Mouse (Mus musculus): Measurements from ENCODE around the gene Wasf2.

The Wasf2 gene

DNA sequence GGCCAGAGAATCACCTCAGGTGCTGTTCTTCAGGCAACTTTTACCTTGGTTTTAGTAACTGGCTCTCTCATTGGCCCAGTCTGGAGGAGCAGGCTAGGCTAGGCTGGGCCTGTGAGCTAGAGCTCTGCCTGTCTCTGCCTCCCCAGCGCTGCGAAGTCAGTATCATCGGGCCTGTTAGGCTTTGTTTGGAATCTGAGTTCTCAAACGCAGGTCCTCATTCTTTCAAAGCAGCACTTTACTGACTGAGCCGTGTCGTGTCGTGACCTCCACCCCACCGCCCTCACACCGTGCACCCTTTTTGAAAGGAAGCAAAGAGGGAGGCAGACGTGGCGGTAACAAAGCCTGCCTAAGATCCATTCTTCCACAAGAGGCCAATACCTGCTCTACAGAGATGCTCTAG, 914 bp upstream of the Wasf2 start:
- peak; percentile 63 to 66 for DNase-seq

DNA sequence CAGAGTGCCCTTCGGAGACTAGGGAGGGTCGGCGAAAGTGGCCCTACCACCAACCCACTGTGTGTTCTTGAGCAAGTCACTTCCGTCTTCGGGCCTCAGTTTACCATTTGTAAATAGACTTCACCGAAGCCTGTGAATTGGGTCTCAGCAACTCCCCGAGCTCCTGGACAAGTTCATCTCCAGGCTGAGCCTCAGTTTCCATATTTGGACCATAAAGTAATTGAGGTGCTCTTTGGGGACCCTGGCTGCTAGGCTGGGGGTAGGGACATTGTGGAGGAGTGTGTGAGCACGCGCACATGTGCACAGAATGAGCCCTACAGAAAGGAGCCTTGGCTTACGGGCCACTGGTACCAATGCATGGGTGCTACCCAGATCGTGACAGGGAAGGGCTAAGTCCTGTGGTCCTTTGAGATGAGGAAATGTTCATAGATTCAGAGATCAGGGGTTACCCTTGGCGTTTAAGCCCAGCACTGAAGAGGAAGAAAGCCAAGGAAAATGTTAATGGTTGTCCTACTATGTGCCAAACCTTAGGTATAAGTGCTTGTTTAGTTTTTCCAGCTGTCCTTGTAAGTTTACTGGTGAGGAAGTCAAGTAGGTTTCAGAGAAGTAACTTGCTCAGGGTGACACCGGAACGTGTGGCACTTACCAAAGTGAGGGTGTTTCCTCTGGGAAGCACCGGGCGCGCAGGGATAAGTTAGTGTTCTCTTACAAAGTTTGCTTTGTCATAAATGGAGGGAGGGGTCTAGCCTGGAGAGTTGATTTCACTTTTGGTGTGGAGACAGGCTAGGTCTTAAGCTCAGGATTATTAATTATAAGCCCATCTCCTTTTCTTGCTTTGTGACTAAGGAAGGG, 811 bp downstream of the Wasf2 start:
- peak; percentile 30 to 60 for DNase-seq

DNA sequence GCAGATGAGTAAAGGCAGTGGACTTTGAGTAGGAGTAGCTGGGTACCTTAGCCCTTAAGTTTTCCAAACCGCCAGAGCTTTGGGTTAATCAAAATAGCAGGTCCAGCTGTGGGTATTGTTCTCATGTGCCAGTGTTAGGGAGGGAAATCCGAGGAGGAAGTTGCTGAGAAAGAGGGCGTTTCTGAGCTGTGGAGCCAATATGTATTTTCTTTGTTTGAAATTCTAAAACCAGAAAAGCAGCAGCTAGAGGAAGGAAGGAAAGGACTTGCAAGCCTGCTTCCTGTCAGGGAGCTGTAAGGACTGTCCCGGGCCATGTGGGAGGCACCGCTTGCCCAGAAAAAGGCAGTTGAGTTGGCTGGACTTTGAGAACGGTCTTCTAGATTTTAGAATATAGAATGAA, 1.7 kb downstream of the Wasf2 start:
- peak; percentile 47 to 50 for DNase-seq

DNA sequence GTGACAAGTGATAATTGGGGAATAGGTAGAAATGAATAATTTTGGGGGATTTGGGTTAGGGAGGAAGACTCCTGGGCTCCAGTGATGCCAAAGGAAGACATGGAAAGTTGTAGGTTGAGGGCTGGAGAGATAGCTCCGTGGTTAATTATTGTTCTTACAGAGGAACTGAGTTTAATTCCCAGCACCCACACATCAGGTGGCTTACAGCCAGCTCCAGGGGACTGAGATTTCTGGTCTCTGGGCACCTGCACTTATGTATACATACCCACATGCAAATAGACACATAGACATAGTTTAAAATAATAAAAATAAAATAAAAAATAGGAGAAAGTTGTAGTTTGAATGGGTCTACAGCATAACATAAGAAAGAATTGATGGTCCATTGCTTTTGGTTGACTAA, 6.6 kb downstream of the Wasf2 start:
- DNase-seq, result no peak

DNA sequence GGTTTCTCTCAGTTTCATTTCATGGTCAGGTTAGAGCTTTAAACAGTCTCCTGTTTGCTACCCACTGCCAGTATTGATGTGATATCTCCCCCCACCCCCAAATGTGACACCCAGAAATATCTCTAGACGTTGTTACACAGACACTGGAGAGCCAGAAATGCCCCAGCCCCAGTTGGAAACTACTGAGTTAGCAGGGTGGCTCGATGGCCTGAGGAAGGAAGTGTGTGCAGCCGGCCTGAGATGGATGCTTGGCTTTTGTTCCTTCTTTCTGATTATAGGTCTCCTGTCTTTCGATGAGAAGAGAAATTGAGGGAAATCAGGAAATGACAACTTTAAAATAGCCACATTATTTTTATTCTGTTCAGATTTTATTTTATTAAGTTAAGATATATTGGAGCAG, 8.7 kb downstream of the Wasf2 start:
- no peak for DNase-seq

DNA sequence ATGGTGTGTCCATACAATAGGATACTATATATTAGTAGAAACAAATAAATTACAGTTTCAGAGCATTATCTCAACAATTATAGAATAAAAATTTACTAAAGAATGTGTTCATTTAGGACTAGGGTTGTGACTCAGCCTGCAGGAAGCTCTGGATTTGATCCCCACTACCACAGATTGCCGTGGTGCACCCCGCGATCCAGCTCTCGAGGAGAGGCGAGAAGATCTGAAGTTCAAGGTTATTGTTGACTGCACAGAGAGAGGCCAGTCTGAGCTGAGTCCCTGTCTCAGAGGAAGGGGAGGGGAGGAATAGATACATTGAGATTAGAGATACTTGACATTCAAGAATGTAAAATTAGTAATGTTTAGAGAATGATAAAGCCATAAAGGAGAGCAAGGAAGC, 24.7 kb downstream of the Wasf2 start:
- DNase-seq, result no peak

DNA sequence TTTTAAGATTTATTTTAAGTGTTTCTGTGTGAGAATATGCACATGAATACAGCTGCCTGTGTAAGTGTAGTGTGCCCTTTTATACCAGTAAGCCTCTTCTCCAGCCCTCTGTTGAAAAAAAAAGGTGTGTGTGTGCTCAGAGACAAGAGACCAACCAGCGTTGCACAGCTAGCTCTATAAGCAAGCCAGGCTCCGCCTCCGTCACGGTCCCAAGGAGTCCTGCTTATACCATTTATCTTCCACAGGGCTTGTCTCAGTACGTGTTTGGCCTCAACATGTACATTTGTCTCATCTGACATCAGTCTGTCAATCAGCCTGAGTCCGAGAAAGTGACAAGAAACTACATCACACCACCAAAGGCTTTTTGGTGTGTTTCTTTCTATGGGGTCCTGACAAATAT, 25.4 kb downstream of the Wasf2 start:
- no peak for DNase-seq

DNA sequence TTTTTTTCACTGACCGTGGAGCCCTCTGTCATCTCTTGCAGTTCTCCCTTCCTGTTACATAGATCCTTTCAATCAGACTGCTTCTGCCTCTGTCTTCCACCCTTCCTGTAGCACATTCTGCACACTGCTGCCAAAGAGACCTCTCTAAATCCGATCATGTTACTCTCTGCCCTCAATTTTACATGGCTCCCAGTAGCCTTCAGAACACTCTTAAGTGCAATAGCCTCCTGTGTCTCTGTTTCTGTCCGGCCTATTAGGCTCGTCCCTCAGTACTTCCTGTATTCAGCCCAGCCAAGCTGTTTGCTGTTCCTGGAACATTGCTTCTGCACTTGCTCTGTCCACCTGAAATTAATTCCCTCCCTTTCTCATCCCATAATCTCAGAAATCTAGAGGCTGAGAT, 26.1 kb downstream of the Wasf2 start:
- no peak for DNase-seq

DNA sequence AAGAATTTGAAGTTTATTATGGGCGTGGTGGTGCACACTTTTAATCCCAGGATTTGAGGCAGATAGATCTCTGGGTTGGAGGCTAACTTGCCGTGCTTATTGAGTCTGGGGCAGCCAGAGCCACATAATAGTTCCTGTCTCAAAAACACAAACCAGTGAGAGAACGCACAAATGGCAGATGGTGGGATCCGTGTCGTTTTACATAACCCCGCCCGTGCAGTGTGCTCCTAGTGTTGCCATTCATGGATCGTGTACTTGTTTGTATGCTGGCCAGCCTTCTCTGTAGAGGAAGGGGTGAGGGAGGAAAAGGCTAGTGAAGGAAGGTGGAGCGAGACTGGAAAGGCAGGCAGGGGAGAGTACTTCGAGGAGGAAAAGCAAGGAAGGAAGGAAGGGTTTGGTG, 26.5 kb downstream of the Wasf2 start:
- DNase-seq, result no peak

DNA sequence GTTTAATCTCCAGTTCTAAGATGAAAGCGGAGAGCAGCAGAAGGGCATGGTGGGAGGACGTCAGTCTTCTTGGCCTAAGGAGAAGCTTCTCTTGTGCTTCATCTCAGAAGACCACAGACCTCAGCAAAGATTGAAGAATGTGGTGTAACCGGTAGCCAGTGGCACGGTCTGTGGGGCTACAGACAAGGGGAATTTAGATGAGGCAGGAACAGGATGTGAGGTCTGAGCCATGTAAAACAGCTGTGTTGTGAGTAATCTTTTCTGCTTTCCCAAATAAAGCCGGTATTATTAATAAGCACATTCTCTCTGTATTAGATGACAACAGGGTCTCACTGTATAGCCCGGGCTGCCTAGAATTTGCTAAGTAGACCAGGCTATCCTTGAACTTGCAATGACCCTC, 28.8 kb downstream of the Wasf2 start:
- no peak for DNase-seq

DNA sequence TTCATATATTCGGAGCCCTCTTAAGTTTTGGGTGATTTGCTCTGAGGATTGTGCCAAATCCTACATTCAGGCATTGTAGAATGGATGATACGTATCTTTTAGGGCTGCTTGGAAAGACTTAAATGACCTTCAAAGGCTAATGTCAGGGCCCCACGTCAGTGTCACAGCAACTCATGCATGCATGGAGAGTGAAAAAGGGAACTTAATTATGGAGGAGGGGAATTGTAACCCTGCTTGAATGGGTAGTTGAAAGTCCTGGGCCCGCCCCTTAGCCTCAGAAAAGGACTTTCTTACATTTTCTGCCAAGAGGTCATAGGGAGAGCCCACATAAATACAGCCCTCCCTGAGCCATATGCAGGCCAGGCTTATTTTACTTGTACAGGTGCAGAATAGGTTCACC, 29.3 kb downstream of the Wasf2 start:
- DNase-seq, result no peak

DNA sequence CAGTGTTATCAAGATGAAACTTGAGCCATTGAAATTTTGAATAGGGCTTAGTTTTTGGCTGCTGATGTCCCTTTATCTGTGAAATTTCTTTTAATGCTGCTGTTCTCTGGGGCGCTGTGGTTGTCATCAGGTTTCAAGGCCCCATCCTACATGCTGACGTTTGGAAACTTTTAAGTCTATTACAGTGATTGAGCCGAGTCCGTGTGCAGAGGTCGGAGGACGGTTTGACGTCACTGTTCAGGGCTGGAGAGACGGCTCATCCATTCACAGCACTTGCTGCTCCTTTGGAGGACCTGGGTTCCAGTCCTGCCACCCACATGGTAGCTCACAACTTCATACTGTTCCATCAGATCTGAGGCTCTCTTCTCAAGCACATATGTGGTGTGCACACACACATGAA, 29.9 kb downstream of the Wasf2 start:
- no peak for DNase-seq

DNA sequence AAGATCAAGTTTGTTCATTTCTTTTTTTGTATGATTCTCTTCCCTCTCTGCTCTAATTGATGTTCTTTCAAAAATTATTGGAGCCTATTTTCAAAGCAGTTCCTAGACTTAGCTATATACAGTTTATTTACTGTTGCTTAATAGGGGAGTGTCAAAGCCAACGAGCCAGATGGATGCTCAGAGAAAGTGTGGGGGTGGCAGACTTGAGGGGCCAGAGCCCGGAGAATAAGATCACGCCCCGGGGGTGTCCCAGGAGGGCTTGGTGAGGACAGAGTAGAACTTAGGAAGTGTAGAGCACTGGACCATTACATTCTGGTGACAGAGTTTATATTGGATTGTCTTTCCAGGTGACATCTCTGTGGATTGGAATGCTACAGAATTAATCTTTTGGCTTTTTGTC, 30.5 kb downstream of the Wasf2 start:
- DNase-seq, result no peak

DNA sequence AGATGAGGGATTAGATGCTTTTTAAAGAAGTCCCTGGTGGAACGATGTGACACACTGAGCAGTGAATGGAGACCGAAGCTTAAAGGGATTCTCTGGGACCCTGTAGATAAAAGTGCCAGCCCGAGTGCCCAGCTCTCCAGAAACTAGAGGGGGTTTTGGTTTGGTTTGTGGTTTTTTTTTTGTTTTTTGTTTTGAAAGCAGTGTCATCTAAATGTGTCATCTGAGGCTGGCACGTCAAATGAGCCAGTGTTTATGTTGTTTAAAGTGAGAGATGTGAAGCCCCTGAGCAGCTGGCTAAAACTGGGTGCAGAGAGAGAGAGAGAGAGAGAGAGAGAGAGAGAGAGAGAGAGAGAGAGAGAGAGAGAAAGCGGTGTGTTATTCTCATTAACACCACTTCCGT, 31.9 kb downstream of the Wasf2 start:
- no peak for DNase-seq

DNA sequence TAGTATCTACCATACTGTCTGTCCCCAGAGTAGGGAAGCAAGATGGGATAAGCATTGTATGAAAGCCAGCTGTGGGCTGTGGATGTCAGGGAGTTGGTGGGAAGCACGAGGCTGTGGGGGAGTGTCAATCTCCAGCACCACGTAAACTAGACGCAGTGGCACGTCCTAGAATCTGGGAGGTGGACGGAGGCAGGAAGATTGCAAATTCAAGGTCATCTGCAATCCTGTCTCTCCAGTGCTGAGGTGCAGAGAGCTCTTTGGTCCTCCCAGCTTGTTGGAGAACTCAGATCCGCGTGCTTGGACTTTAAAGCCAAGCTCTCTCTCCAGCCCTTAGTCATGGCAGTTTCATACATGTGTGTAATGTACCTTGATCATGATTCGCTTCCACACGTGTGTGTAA, 36.5 kb downstream of the Wasf2 start:
- DNase-seq, result no peak

DNA sequence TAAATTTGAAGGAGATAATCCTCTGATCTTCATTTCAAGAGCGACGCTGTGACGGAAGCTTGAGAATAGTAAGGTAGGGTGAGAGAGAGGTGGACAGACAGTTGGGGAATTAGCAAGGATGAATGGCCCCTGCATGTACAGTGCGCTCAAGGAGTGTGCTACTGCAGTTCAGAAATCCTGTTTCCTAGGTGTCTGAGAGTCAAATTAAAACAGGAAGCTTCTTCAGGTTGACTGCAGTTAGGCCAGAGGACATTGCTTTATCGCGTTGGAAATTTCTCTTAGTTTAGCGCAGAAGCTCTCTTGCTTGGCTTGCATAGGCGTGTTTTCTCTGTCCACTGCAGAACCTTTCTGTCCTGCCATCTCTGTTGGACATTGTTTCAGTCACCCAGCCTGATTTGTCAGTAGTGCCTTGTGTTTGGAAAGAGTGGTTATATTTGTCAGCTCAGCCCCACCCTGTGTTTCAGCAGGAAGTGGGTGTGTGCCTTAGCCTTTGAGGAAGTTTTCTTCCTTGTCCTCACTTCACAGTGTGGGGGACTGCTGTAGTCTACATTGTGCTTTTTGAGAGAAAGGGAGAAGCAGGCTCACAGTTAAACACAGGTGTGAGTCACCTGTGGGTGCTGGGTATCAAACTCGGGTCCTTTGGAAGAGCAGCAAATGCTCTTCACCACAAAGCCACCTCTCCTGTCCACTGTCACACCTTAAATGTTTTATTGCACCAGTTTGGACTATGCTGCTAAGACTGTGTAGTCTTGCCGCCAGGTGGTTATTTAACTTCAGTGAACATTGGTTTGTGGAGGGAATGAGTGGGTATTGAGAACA, 39.1 kb downstream of the Wasf2 start:
- DNase-seq, result peak; percentile 67 to 68

DNA sequence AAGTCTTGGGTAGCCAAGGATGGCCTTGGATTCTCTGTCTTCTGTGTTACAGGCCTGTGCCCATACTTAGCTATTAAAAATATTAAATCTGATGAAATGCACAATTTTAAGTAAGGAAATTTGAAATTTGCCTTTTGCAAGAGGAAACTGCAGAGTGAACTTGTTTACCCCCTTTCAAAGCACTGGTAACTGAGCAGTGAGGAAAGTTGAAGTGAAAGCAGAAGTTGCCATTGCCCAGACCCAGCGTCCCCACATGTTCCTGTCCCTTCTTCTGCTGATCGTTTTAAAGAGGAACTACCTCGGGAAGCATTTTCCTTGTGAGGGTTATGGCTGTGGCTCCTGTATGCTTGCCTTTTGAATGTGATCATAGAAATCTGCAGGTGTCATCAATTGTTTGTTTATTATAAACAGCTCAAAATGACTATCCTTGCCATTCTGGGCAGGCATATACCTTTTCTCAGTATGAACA, 39.8 kb downstream of the Wasf2 start:
- no peak for DNase-seq

DNA sequence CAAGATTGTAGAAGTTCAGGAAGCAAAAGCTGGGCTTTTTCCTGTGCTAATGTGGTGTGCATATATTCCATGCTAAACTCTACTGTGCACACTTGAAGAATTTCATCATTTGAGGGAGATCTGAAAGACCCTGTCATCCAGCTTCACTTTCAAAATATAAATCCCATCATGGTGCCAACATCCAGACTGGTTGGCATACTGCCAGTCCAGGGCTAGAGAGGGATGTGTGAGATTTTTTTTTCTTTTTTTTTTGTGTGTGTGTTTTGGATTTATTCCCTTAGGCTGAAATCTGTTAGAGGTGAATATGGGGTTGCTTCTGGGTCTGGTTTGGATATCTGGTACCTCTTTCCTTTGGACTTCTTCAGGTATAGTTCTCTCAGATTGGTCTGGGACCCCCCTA, 40.3 kb downstream of the Wasf2 start:
- no peak for DNase-seq

DNA sequence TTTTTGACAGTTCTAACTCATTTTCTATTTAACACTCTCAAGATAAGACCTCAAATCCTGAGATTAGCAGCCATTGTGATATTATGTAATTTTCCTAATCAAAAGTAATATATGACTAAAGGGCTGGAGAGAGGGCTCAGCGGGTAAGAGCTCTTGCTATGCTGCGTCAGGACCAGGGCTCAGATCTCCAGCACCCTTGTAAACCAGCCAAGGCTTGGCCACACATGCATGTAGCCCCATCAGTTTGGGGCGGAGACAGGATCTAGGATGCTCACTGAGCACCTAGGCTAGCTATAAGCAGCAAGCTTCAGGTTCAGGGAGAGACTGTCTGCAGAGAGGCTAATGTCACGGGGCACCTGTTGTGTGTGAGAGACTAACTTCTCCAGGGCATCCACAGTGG, 42.1 kb downstream of the Wasf2 start:
- DNase-seq, result peak in 1 of 2 experiments; percentile 23

DNA sequence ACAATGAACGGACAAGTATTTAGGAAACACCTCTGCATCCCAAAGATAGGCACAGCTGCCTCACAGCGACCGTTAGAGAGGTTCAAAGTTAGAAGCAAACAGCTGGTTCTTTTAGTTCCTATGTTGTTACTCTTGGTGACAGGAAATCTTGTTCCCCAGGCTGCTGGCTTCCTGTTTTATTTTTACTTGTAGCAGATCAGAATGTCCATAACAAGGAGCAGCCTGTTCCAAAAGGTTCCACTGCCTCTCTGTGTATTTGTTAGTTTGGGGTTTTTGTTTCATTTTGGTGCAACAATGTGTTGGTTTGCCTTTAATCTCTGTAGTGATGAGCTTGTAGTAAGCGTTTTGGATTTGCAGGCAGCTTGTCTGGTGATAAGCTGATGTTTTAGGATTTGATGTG, 44.1 kb downstream of the Wasf2 start:
- DNase-seq, result peak in 1 of 2 experiments; percentile 48

DNA sequence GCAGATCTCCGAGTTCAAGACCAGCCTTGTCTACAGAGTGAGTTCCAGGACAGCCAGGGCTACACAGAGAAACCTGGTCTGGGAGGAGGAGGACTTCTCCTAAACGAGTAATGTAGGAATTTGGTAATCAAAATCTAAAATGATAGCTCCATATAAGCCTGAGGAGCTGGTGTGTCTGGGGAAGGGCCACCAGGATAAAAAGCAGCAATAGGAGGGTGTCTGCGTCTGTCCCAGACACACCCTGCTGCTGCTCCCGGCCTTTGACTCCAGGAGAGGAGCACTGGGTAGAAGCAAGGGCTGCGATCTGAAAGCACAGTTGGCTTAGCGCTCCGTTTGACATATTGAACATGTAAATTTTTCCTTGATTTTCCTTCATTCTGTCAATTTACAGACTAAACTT, 45.0 kb downstream of the Wasf2 start:
- DNase-seq, result no peak

DNA sequence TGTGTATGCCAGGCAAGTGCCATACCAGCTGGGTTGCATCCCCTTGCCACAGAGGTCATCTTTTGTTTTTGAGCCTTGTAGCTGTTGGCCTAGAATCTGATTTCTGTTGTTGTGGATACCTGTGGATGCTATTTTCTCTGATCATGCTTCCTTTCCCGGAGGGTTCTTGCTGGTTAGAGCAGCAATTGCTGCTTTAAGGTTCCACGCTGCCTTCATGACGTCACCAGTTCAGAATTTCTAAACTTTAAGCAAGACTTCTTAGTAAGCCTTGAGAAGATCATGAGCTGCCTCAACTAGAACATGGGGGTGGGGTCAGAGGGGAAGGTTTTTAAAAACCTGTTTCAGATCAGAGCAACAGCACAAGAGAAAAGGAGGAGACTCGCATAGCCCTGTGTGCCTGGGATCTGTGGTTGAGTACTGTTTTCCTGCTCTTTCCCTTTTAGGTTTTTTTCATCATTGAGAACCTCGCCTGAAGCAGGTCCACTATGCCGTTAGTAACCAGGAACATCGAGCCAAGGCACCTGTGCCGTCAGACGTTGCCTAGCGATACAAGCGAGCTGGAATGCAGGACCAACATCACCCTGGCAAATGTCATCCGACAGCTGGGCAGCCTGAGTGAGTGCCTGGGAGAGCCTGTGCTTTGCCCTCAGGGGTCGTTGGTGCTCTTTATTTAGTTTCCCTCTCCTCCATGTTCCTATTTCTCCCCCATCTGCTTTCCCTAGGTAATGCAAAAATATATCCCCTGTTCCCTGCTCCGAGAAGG, 45.9 kb downstream of the Wasf2 start:
- DNase-seq, result peak in 1 of 2 experiments; percentile 48

DNA sequence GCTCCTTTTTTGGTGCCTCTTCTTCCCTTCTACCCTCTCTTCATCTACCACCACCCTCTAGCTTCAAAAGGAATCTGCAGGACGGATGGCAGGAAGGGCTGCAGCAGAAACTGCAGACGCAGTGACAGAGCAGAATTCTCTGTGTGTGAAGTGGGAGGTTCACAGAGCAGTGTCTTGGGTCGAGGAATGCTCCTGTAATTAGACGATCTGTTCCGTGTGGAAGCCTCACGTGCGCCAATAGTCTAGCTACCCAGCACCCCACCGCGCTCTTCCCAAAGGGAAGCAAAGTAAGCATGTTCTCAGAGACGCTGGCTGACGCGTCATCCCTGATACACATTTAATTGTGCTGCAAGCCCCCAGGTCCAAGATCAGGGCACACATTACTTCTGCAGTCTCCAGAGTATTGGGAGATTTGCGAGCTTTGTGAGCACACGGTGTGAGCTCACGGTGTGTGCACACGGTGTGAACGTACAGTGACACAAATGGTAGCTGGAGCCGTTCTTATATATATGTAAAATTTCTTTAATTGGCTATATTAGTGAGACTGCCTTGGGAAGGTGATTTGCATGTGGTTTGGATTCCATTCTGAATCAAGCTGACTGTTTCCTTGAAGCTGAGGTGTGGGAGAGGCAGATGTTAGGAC, 46.6 kb downstream of the Wasf2 start:
- peak in 1 of 2 experiments; percentile 52 for DNase-seq

Measured in thymus, postnatal 36 days (tissue).